Mouse (Mus musculus) MEL (cell line): Measurements from ENCODE around the gene Cttn. TPM values are rescaled to one million over a fixed set of nuclear protein-coding genes. Genes with fewer than 3 reads are reported as not detected.

Experiments
- DNase-seq: peaks from one replicate; pipeline ENCODE4 v3.0.0; 2011; ENCODE audit warnings: low read depth, low spot score
- H3K27ac ChIP-seq: 2 replicates; pipeline ENCODE4 v1.5.1; 2012; ENCODE audit warnings: low read depth, mild to moderate bottlenecking, control low read depth, low read length, moderate library complexity; ENCODE audit not compliant: control insufficient read depth
- H3K27me3 ChIP-seq, 2 experiments: fragments of 150-350 bp in 1 of 2; sonication (generic) in 1 of 2; 2 replicates each; pipeline ENCODE4 v1.6.1; 2012; ENCODE audit warnings: low read length in 2 of 2, mild to moderate bottlenecking in 2 of 2, improper control_type of control experiment in 1 of 2, moderate library complexity in 1 of 2; ENCODE audit not compliant: insufficient read depth in 2 of 2, control insufficient read depth in 1 of 2
- H3K36me3 ChIP-seq, 2 experiments: 2 replicates each; pipeline ENCODE4 v1.6.1; 2012 to 2014; ENCODE audit warnings: low read length in 2 of 2, improper control_type of control experiment in 1 of 2, inconsistent platforms in 1 of 2, mild to moderate bottlenecking in 1 of 2; ENCODE audit not compliant: insufficient read depth in 2 of 2, control insufficient read depth in 1 of 2
- H3K4me1 ChIP-seq, 2 experiments: fragments of 150-350 bp in 1 of 2; sonication (generic) in 1 of 2; 2 replicates each; pipeline ENCODE4 v1.6.1; 2012; ENCODE audit warnings: low read length in 2 of 2, improper control_type of control experiment in 1 of 2, mild to moderate bottlenecking in 1 of 2; ENCODE audit not compliant: insufficient read depth in 2 of 2, control insufficient read depth in 1 of 2
- H3K4me3 ChIP-seq, 2 experiments: fragments of 150-350 bp in 1 of 2; sonication (generic) in 1 of 2; 2 replicates each; pipeline ENCODE4 v1.5.1; 2012; ENCODE audit warnings: low read depth in 2 of 2, low read length in 2 of 2, mild to moderate bottlenecking in 2 of 2, moderate library complexity in 2 of 2, control low read depth in 1 of 2, improper control_type of control experiment in 1 of 2; ENCODE audit not compliant: control insufficient read depth in 1 of 2, insufficient read depth in 1 of 2
- H3K79me2 ChIP-seq: 2 replicates; pipeline ENCODE4 v1.6.1; 2012; ENCODE audit warnings: mild to moderate bottlenecking, low read length, moderate library complexity; ENCODE audit not compliant: control insufficient read depth, poor library complexity, insufficient read depth
- H3K9ac ChIP-seq: 2 replicates; pipeline ENCODE4 v1.6.1; 2012; ENCODE audit warnings: low read depth, mild to moderate bottlenecking, control low read depth, low read length, moderate library complexity; ENCODE audit not compliant: control insufficient read depth, poor library complexity, severe bottlenecking
- H3K9me3 ChIP-seq: fragments of 150-350 bp; sonication (generic); replicated peaks from 2 replicates; pipeline ENCODE4 v1.6.1; 2012; ENCODE audit warnings: mild to moderate bottlenecking, low read length, improper control_type of control experiment, moderate library complexity; ENCODE audit not compliant: insufficient read depth
- CHD1 ChIP-seq: IDR thresholded peaks from 2 replicates; pipeline ENCODE4 v1.6.1; 2012; ENCODE audit warnings: low read depth, mild to moderate bottlenecking, inconsistent platforms, low read length, improper control_type of control experiment
- CTCF ChIP-seq, 3 experiments: IDR thresholded peaks in 2 of 3; conservative IDR thresholded peaks in 1 of 3; 2 replicates each; pipeline ENCODE4 v1.5.1; 2011 to 2012; ENCODE audit warnings: low read length in 3 of 3, low read depth in 2 of 3, mild to moderate bottlenecking in 2 of 3, improper control_type of control experiment in 1 of 3, inconsistent platforms in 1 of 3, mixed read lengths in 1 of 3, moderate library complexity in 1 of 3; ENCODE audit not compliant: control insufficient read depth in 1 of 3, insufficient read depth in 1 of 3, poor library complexity in 1 of 3, severe bottlenecking in 1 of 3
- GATA1 ChIP-seq: IDR thresholded peaks from 2 replicates; pipeline ENCODE4 v1.6.1; 2011; ENCODE audit warnings: low read depth, low read length, improper control_type of control experiment
- MAFK ChIP-seq: IDR thresholded peaks from 2 replicates; pipeline ENCODE4 v1.6.1; 2011; ENCODE audit warnings: low read depth, mild to moderate bottlenecking, low read length, improper control_type of control experiment, borderline replicate concordance
- NRF1 ChIP-seq: IDR thresholded peaks from 2 replicates; pipeline ENCODE4 v1.6.1; 2014; ENCODE audit warnings: low read depth, mild to moderate bottlenecking, inconsistent platforms, low read length, improper control_type of control experiment, moderate library complexity; ENCODE audit not compliant: poor library complexity, insufficient read depth, severe bottlenecking
- POLR2AphosphoS2 ChIP-seq: IDR thresholded peaks from 2 replicates; pipeline ENCODE4 v1.6.1; 2011; ENCODE audit warnings: low read length, improper control_type of control experiment
- POLR2AphosphoS5 ChIP-seq: IDR thresholded peaks from 2 replicates; pipeline ENCODE4 v1.6.1; 2012; ENCODE audit warnings: low read depth, borderline replicate concordance, mild to moderate bottlenecking, inconsistent platforms, low read length, moderate library complexity, mixed read lengths
- SMC3 ChIP-seq: IDR thresholded peaks from 2 replicates; pipeline ENCODE4 v1.6.1; 2011; ENCODE audit warnings: low read depth, low read length, improper control_type of control experiment
- TAL1 ChIP-seq: IDR thresholded peaks from 2 replicates; pipeline ENCODE4 v1.6.1; 2012; ENCODE audit warnings: mild to moderate bottlenecking, inconsistent platforms, low read length, moderate library complexity, mixed read lengths
- TCF12 ChIP-seq: IDR thresholded peaks from 2 replicates; pipeline ENCODE4 v1.6.1; 2014; ENCODE audit warnings: low read depth, mild to moderate bottlenecking, inconsistent platforms, low read length, improper control_type of control experiment, moderate library complexity
- UBTF ChIP-seq: IDR thresholded peaks from 2 replicates; pipeline ENCODE4 v1.6.1; 2012; ENCODE audit warnings: low read depth, mild to moderate bottlenecking, inconsistent platforms, low read length, improper control_type of control experiment, moderate library complexity, borderline replicate concordance; ENCODE audit not compliant: insufficient read depth
- USF1 ChIP-seq: IDR thresholded peaks from 2 replicates; pipeline ENCODE4 v1.6.1; 2014; ENCODE audit warnings: low read depth, mild to moderate bottlenecking, inconsistent platforms, low read length, improper control_type of control experiment, moderate library complexity
- ZC3H11A ChIP-seq: IDR thresholded peaks from 2 replicates; pipeline ENCODE4 v1.6.1; 2012; ENCODE audit warnings: low read depth, mild to moderate bottlenecking, inconsistent platforms, low read length, improper control_type of control experiment
- ZKSCAN1 ChIP-seq: IDR thresholded peaks from 2 replicates; pipeline ENCODE4 v1.6.1; 2012; ENCODE audit warnings: low read depth, mild to moderate bottlenecking, inconsistent platforms, low read length, improper control_type of control experiment, moderate library complexity
- polyA plus RNA-seq, 2 experiments: library from polyadenylated mRNA; stranded (reverse) in 1 of 2; unstranded in 1 of 2; fragments of >175 nt in 1 of 2; fragments of >200 nt in 1 of 2; gene quantifications; 2 replicates each; pipeline versions ENCODE4 v1.2.1 to v1.2.4; 2012; ENCODE audit warnings: low replicate concordance in 2 of 2, low read depth in 1 of 2; ENCODE audit not compliant: insufficient read length in 2 of 2, insufficient read depth in 1 of 2, missing spikeins in 1 of 2
- total RNA-seq: library from RNA; depleted of rRNA; stranded (reverse); fragments of 300-350 nt; gene quantifications from 2 replicates; pipeline ENCODE4 v1.2.3, GENCODE M21; 2012

The Cttn gene
- total and polyA plus RNA-seq, 3 experiments: 38.4 to 95.0 TPM; not detected in 1

DNA sequence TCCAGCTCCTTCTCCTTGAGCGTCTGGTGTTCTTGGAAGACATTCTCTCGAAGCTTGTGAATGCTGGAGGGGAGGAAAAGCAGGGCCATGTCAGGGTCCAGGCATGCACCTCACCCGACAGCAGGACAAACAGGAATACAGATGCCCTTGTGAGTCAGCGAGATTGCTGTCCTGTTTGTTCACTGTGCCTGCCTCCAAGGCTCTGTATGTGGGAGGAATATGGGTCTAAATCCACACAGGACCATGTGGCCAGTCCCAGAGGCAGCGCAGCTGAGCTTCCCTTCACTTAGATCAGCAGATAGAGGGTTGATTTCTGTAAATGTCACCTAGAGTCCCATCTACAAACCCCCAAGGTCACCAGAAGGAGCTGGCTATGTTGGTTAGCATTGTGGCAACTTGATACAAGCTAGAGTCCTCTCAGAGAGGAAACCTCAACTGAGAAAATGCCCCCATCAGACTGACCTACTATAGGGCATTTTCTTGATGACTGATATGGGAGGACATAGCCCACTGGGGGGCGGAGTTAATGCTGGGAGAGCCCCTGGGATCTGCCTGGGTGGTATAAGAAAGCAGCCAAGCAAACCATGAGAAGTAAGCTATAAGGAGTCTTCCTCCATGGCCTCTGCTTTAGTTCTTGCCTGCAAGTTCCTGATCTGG is 9.4 kb downstream of the Cttn start:
- Histone ChIP-seq H3K4me1 (no peaks in the 10 kb centered on the region), H3K27ac (no peak overlapping the region), H3K9me3 (no peaks in the 10 kb centered on the region), H3K4me3 (no peak overlapping the region), H3K9ac (no peak overlapping the region), H3K27me3 (no peaks in the 10 kb centered on the region), H3K79me2 (no peaks in the 10 kb centered on the region), H3K36me3 (peaks cover 0 to 3% of the 10 kb centered on the region in 2 experiments; a peak in 1 of 4 replicates)
- no peak for DNase-seq
- TF ChIP-seq ZKSCAN1: no peak
- TF ChIP-seq USF1: no peak
- TF ChIP-seq POLR2AphosphoS2: no peak
- no peak for TF ChIP-seq CTCF (IDR thresholded peaks at IDR 0.05 in 2 of 3, conservative IDR thresholded peaks at IDR 0.05 in 1 of 3; ENCODE audit: control insufficient read depth in 1 of 3, insufficient read depth in 1 of 3, low read depth in 2 of 3, low read length in 3 of 3, poor library complexity in 1 of 3, severe bottlenecking in 1 of 3)
- TF ChIP-seq NRF1: no peak
- TF ChIP-seq MAFK: no peak
- TF ChIP-seq CHD1: no peak

DNA sequence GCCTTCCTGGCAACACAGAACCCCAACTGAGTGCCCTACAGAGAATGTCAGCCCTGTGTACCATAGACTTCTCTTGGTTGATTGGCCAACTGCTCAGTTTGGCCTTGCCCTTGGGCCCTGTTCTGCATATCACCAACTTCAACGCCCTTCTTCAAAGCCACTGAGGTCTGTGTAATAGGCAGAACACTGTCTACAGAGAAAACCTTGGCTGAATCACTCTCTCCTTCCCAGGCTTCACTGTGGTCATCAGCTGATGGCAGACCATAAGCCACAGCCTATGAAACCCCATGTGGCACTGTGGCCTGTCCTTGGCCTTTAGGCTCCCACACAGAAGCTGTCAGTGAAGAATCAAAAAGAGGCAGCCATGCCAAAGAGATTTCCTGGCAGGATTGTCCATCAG is 11.9 kb downstream of the Cttn start:
- no peaks in the 10 kb centered on the region for H3K4me1 ChIP-seq
- no peaks in the 10 kb centered on the region for H3K9me3 ChIP-seq
- H3K36me3 ChIP-seq: peaks cover 0 to 6% of the 10 kb centered on the region in 2 experiments; a peak in 2 of 4 replicates
- no peak overlapping the region for H3K27ac ChIP-seq
- H3K79me2 ChIP-seq: no peaks in the 10 kb centered on the region
- TF ChIP-seq UBTF (no peak), ZKSCAN1 (no peak), GATA1 (no peak), POLR2AphosphoS5 (no peak), ZC3H11A (no peak)
- TF ChIP-seq, all 39 proteins: peak for 0
- Histone ChIP-seq H3K9ac (no peak overlapping the region), H3K4me3 (no peak overlapping the region), H3K27me3 (no peaks in the 10 kb centered on the region)
- DNase-seq: no peak

DNA sequence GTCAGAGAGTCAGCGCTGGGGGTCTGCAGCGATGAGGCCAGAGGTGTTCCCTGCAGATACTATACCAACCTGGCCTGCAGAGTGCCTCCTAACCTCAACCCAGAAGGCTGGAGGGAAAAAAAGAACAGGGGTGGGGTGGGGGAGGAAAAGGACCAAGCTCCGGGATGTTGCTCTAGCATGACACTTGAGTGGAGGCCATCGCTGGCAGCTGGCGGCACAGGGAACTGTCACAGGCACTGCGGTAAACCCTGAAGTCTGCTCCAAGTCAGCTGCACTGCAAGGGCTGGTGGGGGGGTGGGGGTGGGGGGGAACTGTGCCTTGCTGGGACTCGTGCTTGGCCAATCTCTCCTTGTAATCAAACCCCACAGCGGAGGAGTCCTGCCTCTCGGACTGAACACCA is 20.1 kb downstream of the Cttn start:
- Histone ChIP-seq H3K9me3 (no peaks in the 10 kb centered on the region), H3K27me3 (no peaks in the 10 kb centered on the region), H3K27ac (no peak overlapping the region), H3K36me3 (peaks cover 7 to 9% of the 10 kb centered on the region in 2 experiments), H3K9ac (no peak overlapping the region), H3K79me2 (no peaks in the 10 kb centered on the region), H3K4me1 (peaks cover 8 to 12% of the 10 kb centered on the region in 2 experiments), H3K4me3 (no peak overlapping the region)
- DNase-seq: no peak
- TF ChIP-seq SMC3: no peak
- TF ChIP-seq TCF12: no peak
- no peak for TF ChIP-seq TAL1
